Mouse (Mus musculus) small intestine, adult 2 months (tissue): ENCODE results near the gene Scn1b.

Source experiments
- CTCF ChIP-seq: fragments of 200-500 bp; IDR thresholded peaks from 2 replicates; pipeline ENCODE4 v1.5.1; 2012; ENCODE audit warnings: low read depth, mild to moderate bottlenecking, control low read depth, inconsistent platforms, low read length, moderate library complexity, mixed read lengths; ENCODE audit not compliant: insufficient replicate concordance, insufficient read length; ENCODE audit errors: extremely low read depth
- POLR2A ChIP-seq: fragments of 200-500 bp; IDR thresholded peaks from 2 replicates; pipeline ENCODE4 v1.6.1; 2012; ENCODE audit warnings: low read depth, mild to moderate bottlenecking, control low read depth, inconsistent platforms, low read length, moderate library complexity

DNA sequence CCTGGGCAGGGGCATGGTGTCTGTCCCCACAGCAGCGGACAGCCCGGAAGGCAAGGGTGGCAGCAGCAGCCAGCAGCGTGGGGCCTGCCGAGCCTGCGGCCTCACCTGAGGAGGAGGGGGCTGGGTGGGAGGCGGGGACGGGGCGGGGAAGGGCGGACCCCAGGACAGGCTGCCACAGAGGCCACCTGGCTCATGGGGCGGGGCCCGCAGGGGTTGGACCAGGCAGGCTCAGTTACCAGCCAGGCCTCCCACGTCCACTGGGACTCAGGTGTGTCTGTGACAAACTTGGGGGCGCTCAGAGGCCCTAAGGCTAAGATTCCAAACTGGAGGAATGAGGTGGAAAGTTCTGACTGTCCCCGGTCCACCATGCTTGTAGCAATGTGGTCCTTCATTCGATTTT lies 11.6 kb downstream of the Scn1b start, which contains the start of gene Hpn:
- TF ChIP-seq POLR2A, result no peak
- no peak for TF ChIP-seq CTCF
